Mouse (Mus musculus): ENCODE results near the gene Gm3159.
"Not testable (repeated sequence)": the region's sequence is repeated elsewhere in the genome, so short reads cannot be mapped to it uniquely, and the experiment has no call there.

Gm3159 gene

DNA sequence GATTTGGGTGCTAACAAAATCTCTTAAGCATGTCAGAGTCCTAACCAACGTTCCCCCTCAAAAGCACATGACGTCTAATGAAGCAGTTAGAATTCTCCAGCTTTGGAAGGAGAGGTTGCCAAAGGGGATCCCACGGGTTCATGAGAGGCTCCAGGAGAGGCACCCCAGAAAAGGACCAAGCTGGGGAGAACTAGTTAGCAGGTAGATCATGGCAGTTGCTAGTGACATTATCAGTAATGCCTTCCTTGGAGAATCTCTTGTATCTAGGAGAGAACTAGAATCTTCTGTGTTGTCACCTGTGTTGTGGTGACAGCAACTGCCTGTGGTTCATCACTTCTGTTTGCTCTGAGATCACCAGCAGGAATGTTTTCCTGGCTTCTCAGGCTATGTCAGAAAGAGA lies at the start of gene Gm3159:
Gm3159 (plus strand) TSS at position 301 of the 400 bp plus-strand sequence.
- DNase-seq (ENCODE audit: low read depth) = not testable (repeated sequence)

DNA sequence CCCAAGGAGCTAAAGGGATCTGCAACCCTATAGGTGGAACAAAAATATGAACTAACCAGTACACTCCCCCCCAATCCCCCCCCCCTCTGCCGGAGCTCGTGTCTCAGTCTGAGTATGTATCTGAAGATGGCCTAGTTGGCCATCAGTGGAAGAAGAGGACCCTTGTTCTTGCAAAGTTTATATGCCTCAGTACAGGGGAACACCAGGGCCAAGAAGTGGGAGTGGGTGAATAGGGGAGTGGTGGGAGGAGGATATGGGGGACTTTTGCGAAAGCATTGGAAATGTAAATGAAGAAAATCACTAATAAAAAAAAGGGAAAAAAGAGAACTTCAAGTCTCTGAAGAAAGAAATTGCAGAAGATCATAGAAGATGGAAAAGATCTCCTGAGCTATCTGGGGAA lies 28.3 kb upstream of the Gm3159 start:
- not testable (repeated sequence) for DNase-seq (ENCODE audit: low read depth)

DNA sequence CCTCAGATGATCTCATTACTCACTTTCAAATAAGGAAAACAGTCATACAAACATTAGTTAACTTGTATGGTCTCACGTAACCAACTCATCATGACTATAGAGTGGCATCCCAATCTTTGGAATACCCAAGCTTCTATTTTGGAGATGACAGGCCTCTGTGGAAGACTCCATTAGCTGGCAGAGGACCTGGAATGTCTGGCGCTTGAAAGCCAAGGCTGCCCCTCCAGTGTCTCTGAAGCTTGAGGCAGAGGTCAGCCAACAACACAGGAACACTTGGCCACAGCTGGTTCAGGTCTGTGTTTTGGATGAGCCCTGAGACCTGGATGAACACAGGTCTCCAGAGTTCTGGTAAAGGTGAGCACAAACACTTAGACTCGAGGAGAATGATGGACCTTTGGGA lies 27.6 kb upstream of the Gm3159 start:
- not testable (repeated sequence) for DNase-seq (ENCODE audit: low read depth)

DNA sequence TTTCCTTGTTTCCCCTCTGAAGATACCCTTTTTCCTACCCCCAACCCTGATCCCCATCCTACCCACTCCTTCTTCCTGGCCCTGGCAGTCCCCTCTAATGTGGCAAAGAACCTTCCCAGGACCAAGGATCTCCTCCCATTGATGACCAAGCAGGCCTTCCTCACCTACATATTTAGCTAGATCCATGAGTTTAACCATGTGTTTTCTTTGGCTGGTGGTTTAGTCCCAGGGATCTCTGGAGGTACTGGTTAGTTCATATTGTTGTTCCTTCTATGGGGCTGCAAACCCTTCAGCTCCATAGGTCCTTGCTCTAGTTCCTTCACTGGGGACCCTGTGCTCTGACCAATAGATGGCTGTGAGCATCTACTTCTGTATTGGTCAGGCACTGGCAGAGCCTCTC lies 19.5 kb upstream of the Gm3159 start:
- DNase-seq (ENCODE audit: low read depth) = not testable (repeated sequence)

DNA sequence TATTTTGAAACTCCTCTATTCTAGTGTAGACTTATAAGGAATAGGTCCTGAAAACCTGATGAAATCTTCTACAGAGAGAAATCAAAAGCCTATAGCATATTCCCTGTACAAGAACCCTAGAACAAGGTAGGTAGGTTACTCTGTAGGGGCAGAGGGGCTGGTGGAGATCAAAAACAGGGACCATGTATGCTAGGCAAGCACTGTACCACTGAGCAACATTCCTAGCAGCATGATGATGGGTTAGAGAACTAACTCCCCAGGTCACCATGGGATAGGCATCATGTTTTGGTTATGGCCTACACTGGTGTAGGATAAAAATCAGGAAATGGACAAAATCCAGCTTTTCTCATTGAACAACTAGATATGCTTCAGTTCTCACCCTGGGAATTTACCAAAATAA lies 11.7 kb upstream of the Gm3159 start:
- not testable (repeated sequence) for DNase-seq (ENCODE audit: low read depth)

DNA sequence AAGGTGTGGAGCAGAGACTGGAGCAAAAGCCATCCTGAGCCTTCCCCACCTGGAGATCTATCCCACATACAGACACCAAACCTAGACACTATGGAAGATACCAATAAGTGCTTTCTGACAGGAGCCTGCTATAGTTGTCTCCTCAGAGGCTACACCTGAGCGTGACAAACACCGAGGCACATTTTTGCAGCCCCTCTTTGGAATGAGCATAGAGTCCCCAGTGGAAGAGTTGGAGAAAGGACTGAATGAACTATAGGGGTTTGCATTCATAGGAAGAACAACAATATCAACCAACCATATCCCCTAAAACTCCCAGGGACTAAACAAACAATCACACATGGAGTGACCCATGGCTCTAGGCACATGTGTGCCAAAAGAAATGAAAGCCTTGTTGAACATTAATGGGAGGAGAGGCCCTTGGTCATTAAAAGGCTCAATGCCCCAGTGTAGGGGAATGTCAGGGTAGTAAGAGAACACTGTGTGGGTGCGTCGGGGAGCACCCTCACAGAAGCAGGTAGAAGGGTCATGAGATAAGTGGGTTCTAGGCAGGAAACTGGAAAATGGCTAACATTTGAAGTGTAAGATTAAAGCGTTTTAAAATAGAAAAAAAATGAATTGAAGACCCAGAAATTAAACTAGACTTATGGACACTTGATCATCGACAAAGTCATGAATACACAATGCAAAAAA lies 4.3 kb upstream of the Gm3159 start:
- not testable (repeated sequence) for DNase-seq (ENCODE audit: low read depth)

DNA sequence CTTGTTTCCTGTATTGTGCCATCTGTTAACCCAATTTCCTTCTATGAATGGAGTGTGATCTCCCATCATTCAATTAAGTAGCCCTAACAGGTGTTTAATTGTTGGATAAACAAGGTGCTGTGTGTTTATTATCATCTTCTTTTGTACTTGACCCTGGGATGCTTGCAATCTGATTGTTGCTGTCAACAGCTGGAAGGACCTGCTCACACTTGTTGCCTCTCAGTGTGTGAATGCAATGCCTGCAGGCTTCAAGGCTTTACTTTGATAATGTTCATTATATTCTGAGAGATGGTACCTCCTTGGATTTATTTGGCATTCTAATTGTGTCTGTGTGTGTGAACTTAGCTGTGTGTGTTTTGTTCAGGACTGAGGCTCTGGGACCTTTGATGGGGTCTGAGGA lies 1.3 kb downstream of the Gm3159 start:
- not testable (repeated sequence) for DNase-seq (ENCODE audit: low read depth)

DNA sequence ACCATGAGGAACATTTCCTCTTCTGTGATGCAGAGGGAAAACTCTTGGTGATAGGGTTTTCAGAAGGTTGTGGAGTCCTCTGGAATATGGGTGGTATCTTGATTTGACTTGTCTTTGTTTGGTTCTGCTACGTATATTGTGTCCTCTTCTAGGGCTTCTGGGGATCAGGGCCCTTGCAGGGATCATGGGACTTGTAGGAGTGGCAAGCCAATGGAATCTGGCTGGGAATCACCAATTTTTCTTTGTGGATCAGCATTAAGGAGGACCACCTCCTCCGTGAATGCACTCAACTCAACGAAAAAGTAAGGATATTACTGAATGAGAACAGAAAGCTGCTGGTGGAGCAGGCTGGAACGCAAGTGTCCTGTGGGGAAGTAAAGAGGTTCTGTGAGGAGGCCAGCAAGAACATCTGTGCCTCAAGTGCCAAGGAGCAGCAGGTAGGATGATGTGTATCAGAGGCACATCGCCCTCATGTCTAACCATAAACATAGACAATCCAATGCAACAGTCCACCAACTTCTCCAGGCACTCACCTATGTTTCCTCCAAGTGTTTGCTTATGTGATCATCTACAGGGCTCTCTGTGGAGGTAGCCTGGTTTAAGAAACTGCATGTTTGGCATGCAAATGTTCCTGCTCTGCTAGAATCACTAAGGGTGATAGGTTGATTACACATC lies 2.9 kb downstream of the Gm3159 start:
- not testable (repeated sequence) for DNase-seq (ENCODE audit: low read depth)

DNA sequence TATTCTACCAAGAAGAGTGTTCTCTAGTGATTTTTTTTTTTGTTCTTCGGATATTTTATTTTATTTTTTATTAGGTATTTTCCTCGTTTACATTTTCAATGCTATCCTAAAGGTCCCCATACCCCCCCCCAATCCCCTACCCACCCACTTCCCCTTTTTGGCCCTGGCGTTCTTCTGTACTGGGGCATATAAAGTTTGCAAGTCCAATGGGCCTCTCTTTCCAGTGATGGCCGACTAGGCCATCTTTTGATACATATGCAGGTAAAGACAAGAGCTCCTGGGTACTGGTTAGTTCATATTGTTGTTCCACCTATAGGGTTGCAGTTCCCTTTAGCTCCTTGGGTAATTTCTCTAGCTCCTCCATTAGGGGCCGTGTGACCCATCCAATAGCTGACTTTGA lies 3.9 kb downstream of the Gm3159 start:
- not testable (repeated sequence) for DNase-seq (ENCODE audit: low read depth)

DNA sequence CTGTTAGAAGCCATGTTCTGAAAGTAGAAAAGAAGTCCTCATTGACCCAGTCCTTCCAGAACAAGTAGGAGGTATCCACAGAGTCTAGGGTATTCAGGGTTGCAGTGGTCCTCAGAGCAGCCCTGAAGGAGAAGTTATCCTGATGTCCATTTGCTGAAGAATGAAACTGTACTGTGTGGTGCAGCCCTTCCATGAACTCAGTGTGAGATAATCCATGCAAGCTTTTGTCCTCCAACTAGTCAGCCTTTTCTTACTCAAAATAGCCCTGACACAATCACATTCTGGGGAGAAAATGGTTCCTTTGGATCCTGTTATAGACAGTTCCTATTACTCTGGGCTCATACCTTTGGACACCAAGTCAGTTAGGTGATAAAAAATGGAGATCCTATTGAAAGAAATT lies 6.5 kb downstream of the Gm3159 start:
- not testable (repeated sequence) for DNase-seq (ENCODE audit: low read depth)

DNA sequence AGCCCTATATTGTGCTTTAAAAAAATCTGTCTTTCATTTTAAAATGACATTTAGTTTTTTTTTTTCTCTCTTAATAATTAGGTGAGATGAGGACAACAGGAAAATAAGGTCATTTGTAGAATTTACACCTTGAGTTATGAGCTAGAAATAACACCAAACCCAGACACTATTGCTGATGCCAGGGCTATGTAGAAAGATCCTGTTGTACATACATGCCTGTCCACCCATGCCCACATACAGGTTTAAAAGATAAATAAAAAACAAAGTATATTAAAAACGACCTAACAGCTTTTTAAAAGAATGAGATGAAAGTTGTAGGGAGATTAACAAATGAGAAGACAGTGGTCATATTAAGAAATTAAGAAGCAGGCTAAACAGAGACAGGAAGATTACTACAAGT lies 12.6 kb downstream of the Gm3159 start:
- not testable (repeated sequence) for DNase-seq (ENCODE audit: low read depth)

DNA sequence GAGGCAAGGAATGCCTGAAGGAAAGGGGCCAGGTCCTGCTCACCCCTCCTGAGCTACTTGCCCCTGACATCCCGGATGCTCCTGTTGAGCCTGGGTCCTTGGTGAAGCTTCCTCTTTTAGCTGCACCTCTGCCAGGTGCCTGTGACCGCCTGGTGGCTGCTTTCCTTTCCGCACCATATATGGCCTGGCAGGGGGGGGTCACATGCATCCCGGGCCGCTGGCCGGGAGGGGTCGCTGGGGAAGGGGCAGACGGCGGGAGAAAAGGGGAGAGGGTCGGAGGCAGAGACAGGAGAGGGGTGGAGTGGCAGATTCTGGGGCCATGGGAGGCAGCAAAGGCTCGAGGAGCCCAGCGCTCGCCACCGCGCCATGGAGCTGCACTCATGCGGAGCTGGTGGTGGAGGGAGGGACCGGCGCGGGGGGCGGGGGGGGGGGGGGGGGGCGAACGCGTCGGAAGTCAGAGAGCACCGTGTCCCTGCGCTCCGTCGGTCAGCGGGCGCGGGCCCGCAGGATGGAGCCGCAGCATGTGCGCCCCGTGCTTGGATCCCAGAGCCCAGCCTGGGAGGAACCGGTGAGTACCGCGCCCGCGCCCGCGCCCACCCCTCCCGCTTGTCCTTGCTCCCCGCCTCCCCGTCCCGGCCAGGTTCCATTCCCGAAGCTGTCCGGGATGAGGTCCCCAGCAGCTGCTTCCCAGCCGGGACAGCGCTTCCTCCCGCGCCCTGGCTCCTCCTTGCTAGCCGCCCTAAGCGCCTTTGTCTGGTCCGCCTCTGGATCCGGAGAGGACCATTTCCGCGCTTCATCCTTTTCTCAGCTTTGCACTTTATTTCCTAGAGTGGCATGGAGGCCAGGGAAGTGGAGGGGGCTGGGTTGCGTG lies 17.9 kb downstream of the Gm3159 start, which contains the start of gene Gm3164:
Gm3164 (plus strand) TSS at position 484 of the 871 bp plus-strand sequence.
- DNase-seq (ENCODE audit: low read depth) = not testable (repeated sequence)

DNA sequence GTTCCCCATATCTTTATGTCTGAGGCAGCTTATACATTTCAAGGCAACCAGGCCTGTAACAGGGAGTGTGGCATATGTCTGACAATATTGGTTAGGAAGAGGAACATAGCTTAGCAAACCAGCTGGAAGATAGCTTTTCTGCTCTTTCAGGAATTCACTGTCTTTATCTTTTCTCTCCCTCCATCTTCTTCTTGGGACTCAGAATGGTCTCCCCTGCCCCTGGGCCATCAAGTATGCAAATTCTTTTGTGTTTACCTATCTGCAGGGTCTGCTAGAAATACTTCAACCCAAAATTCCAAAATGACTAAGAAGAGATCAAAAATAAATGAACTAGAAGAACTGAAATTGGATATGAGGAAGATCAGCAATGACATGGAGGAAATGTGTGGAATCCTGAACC lies 33.4 kb downstream of the Gm3159 start, which contains the start of gene Gm3173:
Gm3173 (plus strand) TSS at position 301 of the 400 bp plus-strand sequence.
- DNase-seq (ENCODE audit: low read depth) = not testable (repeated sequence)
